Mouse (Mus musculus) spleen, postnatal 4 days (tissue): ENCODE results near the gene Pias3.
"Not testable (repeated sequence)": the region's sequence is repeated elsewhere in the genome, so short reads cannot be mapped to it uniquely, and the experiment has no call there.

Experiments
- DNase-seq, 2 experiments: peaks; one replicate each; pipeline ENCODE4 v3.0.0; 2022; ENCODE audit warnings: low spot score in 2 of 2

The Pias3 gene

GRCm38 (mm10) chr3:96728634-96729402 lies 32.6 kb downstream of the Pias3 start:
- DNase-seq: no peak

- DNase-seq: no peak
Observed at GRCm38 (mm10) chr3:96729403-96729784, 33.2 kb downstream of the Pias3 start.

GRCm38 (mm10) chr3:96730785-96731184 lies 34.6 kb downstream of the Pias3 start:
- no peak for DNase-seq

GRCm38 (mm10) chr3:96733984-96734383 lies 37.8 kb downstream of the Pias3 start:
- no peak for DNase-seq

GRCm38 (mm10) chr3:96735200-96735599 lies 39.0 kb downstream of the Pias3 start:
- no peak for DNase-seq

- DNase-seq: no peak
Observed at GRCm38 (mm10) chr3:96737013-96737740, 41.0 kb downstream of the Pias3 start.

GRCm38 (mm10) chr3:96737995-96738394 lies 41.8 kb downstream of the Pias3 start:
- DNase-seq: no peak

- DNase-seq: not testable (repeated sequence)
Observed at GRCm38 (mm10) chr3:96740279-96740678, 44.1 kb downstream of the Pias3 start.

GRCm38 (mm10) chr3:96744348-96744747 lies 48.2 kb downstream of the Pias3 start:
- no peak for DNase-seq

GRCm38 (mm10) chr3:96746829-96747228 lies 50.6 kb downstream of the Pias3 start:
- no peak for DNase-seq
